Mouse (Mus musculus): Measurements from ENCODE around the gene Nemf. TPM values are rescaled to one million over a fixed set of nuclear protein-coding genes. Genes with fewer than 3 reads are reported as not detected.

Gene Nemf
- 10 to 100 TPM; 31.1 to 40.9 TPM for total RNA-seq (2023)

DNA sequence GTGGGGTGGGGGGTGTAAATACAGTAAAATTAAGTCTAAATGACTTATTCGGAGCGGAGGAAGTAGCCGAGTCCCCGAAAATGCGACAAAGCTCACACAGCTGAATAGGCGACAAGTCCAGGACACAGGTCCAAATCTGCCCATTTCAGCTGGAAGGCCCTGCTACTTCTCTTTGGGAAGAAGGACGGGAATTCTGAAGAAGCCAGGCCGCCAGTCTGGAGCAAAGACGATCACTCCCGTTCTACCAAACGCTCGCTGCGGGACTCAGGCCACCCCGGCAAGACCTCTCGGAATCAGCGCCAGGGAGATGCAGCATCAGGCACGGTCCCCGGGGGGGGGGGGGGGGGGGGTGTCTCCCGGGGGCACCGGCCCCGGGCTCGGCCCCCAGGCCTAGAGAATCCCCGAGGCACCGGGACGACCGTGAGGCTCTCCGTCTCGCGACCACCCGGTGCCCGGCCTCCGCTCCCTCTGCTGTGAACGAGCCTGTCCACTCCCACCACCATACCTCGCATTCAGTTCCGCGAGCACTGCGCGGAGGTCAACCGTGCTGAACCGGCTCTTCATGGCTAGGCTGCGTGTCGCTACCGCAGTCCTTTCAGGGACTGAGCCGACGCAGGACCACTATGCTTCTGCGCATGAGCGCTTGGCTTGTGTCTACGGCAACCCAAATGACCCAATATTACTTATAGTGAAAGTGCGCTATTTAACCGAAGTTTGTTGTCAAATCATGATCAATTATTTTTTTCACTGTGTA is at the start of gene Nemf:
TSS of gene Nemf (minus strand) at position 620 of the 754 bp plus-strand sequence.

GRCm38 (mm10) chr12:69371854-69372671 is 15.1 kb upstream of the Nemf start, which contains the start of the genes Arf6 and Gm9887:
Arf6 (plus strand) TSS chr12:69372150.
Gm9887 (minus strand) TSS chr12:69372458.

GRCm38 (mm10) chr12:69296511-69297410 is 60.2 kb downstream of the Nemf start, which contains the start of gene Klhdc2:
Klhdc2 (plus strand) TSS chr12:69296681.

Other genes starting within 250 kb of the Nemf start
- gene Rps29, start 198.0 kb downstream of the Nemf start, total RNA-seq (2023), result 1,000 to 10,000 TPM; 1,464 to 1,683 TPM
- 1 to 10 TPM; 4.1 to 5.5 TPM for gene Lrr1, start 188.4 kb downstream of the Nemf start, total RNA-seq (2023)
- 100 to 1,000 TPM; 209 to 241 TPM for gene Rpl36al, start 173.1 kb downstream of the Nemf start, total RNA-seq (2023)
- 10 to 100 TPM; 27.9 to 31.4 TPM for gene Mgat2, start 173.0 kb downstream of the Nemf start, total RNA-seq (2023)
- gene Gm49383, start 160.1 kb downstream of the Nemf start, total RNA-seq (2023), result 1 to 10 TPM; 3.9 to 7.7 TPM
- 1 to 10 TPM in 1 of 2 experiments, under 1 TPM in 1; 0.82 to 2.5 TPM for gene Dnaaf2, start 158.7 kb downstream of the Nemf start, total RNA-seq (2023)
- gene Gm49384, start 152.9 kb downstream of the Nemf start, total RNA-seq (2023), result 1 to 10 TPM; 4.4 to 6.1 TPM
- gene Pole2, start 129.0 kb downstream of the Nemf start, total RNA-seq (2023), result 1 to 10 TPM; 8.2 to 8.4 TPM
- 1 to 10 TPM in 1 of 2 experiments, under 1 TPM in 1; 0.64 to 1.0 TPM for gene Klhdc1, start 116.0 kb downstream of the Nemf start, total RNA-seq (2023)
- gene Klhdc2, start 60.5 kb downstream of the Nemf start, total RNA-seq (2023), result 10 to 100 TPM; 21.0 to 24.6 TPM
- 100 to 1,000 TPM; 134 to 152 TPM for gene Arf6, start 15.0 kb upstream of the Nemf start, total RNA-seq (2023)
- under 1 TPM; 0.62 to 0.66 TPM for gene Gm9887, start 15.3 kb upstream of the Nemf start, total RNA-seq (2023)
- 1 to 10 TPM; 3.4 to 4.0 TPM for gene Vcpkmt, start 225.9 kb upstream of the Nemf start, total RNA-seq (2023)

Data from neutrophil, adult 59 days (primary cell).